Mouse (Mus musculus) ovary, adult 10 weeks (tissue): Measurements from ENCODE around the gene Cenpu. TPM values are rescaled to one million over a fixed set of nuclear protein-coding genes. Genes with fewer than 3 reads are reported as not detected.

Source experiments
- polyA plus RNA-seq: library from polyadenylated mRNA; stranded (reverse); fragments of 350-450 nt; fragmentation: Illumina TruSeq; extraction: RNeasy Lipid Tissue Mini Kit (QIAGEN cat#74804); gene quantifications from one replicate; pipeline ENCODE4 v1.2.3, GENCODE M21; 2014

Cenpu gene
- polyA plus RNA-seq: 35.0 TPM

DNA sequence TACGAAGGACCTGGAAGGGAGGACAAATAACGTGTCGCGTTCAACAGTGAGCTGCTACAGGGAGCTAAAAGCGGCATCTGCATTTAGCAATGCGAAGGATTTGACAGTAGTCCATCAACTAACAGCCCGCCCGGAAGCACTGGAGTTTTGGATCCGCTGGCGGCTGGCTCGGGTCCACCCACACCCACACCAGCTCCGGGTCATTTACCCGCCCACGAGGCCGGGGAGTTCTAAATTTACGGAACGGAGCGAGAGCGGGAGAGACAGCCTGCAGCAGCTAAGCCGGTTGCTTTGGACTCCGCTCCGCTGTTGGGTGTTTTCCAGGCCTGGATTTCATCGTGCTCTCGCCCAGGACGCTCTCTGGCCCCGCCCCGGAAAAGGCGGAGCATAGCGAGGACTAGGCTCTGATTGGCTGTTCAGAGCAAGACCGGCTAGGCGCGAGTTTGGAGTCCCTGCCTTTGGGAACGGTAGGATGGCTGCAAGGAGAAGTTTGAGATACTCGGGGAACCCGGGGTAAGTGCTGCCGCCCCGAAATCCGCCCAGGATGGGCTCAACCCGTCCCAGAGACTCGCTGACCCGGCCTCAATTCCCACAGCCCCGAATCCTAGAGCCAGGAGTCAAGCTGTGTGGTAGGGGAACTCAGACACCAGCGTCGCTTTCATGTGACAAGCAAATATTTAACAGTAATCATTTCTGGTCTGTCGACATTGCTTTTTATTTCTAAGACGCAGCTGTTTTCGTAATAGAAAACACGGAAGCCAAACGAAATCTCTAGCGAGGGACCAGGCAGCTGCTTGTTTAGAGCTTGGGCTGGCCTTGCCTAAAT, at the start of gene Cenpu:
Gene Cenpu, plus strand, starts transcription at position 414 of the 826 bp plus-strand sequence.

DNA sequence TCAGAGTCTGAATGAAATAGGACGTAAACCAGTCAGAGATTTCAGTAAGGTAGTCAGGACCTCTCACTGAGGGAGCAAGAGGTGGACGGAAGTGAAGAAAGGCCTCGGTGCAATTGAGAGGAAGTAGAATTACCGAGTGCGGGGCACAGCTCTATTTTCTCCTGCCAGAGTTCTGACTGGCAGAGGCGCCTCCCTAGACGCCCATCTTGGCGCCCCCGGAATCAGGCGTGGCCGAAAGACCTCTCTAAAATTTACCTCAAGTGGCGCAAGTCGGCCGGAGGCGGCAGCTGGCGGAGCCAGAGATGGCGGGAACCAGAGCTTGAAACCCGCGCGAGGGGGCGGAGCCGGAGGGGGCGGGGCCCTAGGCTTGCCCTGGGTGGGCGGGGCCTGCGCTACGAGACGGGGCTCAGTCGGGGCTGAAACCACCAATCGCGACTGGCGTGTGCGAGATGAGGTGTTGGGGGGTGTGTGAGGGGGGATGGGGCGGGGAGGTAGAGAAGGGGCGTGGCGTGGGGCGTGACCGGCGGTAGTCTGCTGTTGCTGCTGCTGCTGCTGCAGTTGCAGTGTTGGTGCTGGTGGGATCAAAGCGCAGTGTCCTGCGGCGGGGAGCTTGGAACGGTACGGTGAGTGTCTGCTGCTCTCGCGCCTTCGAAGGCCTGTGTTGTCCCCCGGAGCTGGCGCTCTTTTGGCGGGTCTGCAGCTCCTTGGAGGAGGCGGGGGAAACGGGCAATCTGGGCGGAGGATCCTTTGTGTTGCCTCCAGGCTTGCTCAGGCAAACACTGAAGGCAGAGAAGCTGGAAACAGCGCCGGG, 65.3 kb downstream of the Cenpu start, which contains the start of the genes Primpol and Casp3:
Gene Primpol, minus strand, starts transcription at position 334 of the 811 bp plus-strand sequence.
Gene Casp3, plus strand, starts transcription at position 413 of the 811 bp plus-strand sequence.

Other genes starting within 250 kb of the Cenpu start
- 18.6 TPM for gene Acsl1, start 81.0 kb upstream of the Cenpu start, polyA plus RNA-seq
- 23.5 TPM for gene Primpol, start 65.2 kb downstream of the Cenpu start, polyA plus RNA-seq
- gene Casp3, start 65.3 kb downstream of the Cenpu start, polyA plus RNA-seq: 113 TPM
- 185 TPM for gene Irf2, start 187.7 kb downstream of the Cenpu start, polyA plus RNA-seq